Mouse (Mus musculus): ENCODE measurements around the gene Fam167b. TPM values are rescaled to one million over a fixed set of nuclear protein-coding genes. Genes with fewer than 3 reads are reported as not detected.

The Fam167b gene
- polyA plus RNA-seq (2015; fragmentation: Nextera tagmentation; extraction: Ambion mirVana), result 1.7 and 2.5 TPM in 2 replicates

DNA sequence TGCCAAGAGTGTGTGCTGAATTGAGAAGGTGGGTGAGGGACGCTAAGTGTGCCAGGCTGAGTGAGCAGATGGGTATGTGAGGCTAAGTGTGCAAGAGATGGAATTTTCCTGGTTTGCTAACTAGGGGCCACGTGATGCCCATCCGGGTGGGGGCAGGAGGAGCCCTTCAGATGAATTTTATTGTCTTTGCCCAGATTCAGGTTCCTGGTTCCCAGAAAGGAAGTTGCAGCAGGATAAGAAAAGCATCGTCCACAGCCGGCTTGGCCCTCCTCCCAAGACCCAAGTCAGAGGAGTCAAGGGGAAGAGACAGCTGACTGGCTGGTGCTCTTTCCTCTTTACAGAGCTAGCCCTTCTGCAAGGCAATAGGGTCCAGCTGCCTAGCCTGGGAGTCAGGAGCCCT lies at the start of gene Fam167b:
TSS of gene Fam167b (minus strand) at position 84 of the 400 bp plus-strand sequence.

GRCm38 (mm10) chr4:129623681-129624091 lies 45.3 kb upstream of the Fam167b start, which contains the start of gene Ccdc28b:
Gene Ccdc28b (minus strand): TSS chr4:129623947.

GRCm38 (mm10) chr4:129618786-129619691 lies 40.7 kb upstream of the Fam167b start, which contains the start of gene Iqcc:
Gene Iqcc (minus strand): TSS chr4:129619099.

DNA sequence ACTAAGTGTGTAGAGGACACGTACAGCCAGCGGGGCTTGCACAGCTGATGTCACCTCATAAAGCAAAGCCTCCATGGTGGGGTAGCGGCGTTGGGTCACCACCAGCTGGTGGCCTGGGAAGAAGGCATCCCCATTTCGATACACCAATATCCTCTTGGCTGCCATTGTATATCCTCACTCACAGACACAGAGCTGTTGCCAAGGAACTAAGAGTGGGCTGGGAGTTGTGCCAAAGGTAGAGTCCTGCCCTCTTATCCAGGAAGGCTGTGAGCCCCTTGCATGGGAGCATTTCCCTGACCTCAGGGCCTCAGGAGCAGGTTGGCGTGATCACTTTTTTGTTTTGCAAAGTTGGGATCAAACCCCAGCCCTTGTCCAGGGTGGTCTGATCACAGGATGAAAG lies 35.7 kb upstream of the Fam167b start, which contains the start of gene Dcdc2b:
TSS of gene Dcdc2b (minus strand) at position 165 of the 400 bp plus-strand sequence.

GRCm38 (mm10) chr4:129600233-129601158 lies 22.1 kb upstream of the Fam167b start, which contains the start of the genes Eif3i and Tmem234:
Gene Eif3i (minus strand): TSS chr4:129600648.
Gene Tmem234 (plus strand): TSS chr4:129600668.

GRCm38 (mm10) chr4:129573430-129573829 lies 4.9 kb downstream of the Fam167b start, which contains the start of gene Lck:
Gene Lck (minus strand): TSS chr4:129573641.

DNA sequence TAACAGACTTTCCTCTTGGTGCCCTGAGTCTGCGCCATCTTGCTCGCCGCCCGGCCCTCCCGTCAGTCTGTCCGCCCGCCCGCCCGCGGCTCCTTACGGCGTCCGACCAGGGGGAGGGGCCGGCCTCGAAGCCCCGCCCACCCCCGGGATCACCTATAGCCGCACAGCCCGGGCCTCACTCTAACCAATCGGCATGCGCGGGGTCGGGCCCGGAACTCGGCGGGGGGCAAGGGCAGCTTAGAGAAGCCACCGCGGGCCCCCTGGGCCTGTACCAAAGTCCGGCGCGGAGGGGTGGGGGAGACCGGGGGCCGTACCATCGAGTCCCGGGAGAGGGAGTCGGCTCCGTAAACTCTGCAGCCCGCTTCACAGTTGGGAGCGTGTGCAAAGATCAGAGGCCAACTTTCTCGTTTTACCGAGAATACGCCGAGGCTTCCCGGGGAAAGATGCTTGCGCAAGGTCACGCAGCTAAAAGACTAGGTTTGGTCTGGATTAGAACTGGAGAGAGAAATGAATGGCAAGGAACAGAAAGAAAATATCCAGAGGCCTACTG lies 35.7 kb downstream of the Fam167b start, which contains the start of gene Hdac1:
TSS of gene Hdac1 (minus strand) at position 122 of the 550 bp plus-strand sequence.

Small RNA genes lying within 50 kb of the gene (microRNA-seq; reads per million reads assigned to microRNA genes)
- gene Mir8119, result 0 reads per million in 2 experiments

Other genes starting within 250 kb of the Fam167b start
- gene Rbbp4, start 243.2 kb downstream of the Fam167b start, polyA plus RNA-seq (2015; fragmentation: Nextera tagmentation; extraction: Ambion mirVana), result 188 and 198 TPM in 2 replicates
- gene Zbtb8os, start 242.9 kb downstream of the Fam167b start, polyA plus RNA-seq (2015; fragmentation: Nextera tagmentation; extraction: Ambion mirVana), result 28.6 and 30.2 TPM in 2 replicates
- gene Zbtb8a, start 200.4 kb downstream of the Fam167b start, polyA plus RNA-seq (2015; fragmentation: Nextera tagmentation; extraction: Ambion mirVana), result 3.8 and 6.5 TPM in 2 replicates
- gene Zbtb8b, start 137.7 kb downstream of the Fam167b start, polyA plus RNA-seq (2015; fragmentation: Nextera tagmentation; extraction: Ambion mirVana), result not detected in 2 replicates
- gene Bsdc1, start 117.0 kb downstream of the Fam167b start, polyA plus RNA-seq (2015; fragmentation: Nextera tagmentation; extraction: Ambion mirVana), result 16.8 and 20.1 TPM in 2 replicates
- not detected in 2 replicates for gene Tssk3, start 87.5 kb downstream of the Fam167b start, polyA plus RNA-seq (2015; fragmentation: Nextera tagmentation; extraction: Ambion mirVana)
- not detected in 2 replicates for gene Fam229a, start 87.4 kb downstream of the Fam167b start, polyA plus RNA-seq (2015; fragmentation: Nextera tagmentation; extraction: Ambion mirVana)
- gene Marcksl1, start 65.0 kb downstream of the Fam167b start, polyA plus RNA-seq (2015; fragmentation: Nextera tagmentation; extraction: Ambion mirVana), result 75.3 and 95.8 TPM in 2 replicates
- 49.0 and 59.8 TPM in 2 replicates for gene Hdac1, start 35.8 kb downstream of the Fam167b start, polyA plus RNA-seq (2015; fragmentation: Nextera tagmentation; extraction: Ambion mirVana)
- gene Lck, start 4.9 kb downstream of the Fam167b start, polyA plus RNA-seq (2015; fragmentation: Nextera tagmentation; extraction: Ambion mirVana), result 0.78 and 1.2 TPM in 2 replicates
- gene Eif3i, start 22.1 kb upstream of the Fam167b start, polyA plus RNA-seq (2015; fragmentation: Nextera tagmentation; extraction: Ambion mirVana), result 169 and 180 TPM in 2 replicates
- 125 and 129 TPM in 2 replicates for gene Tmem234, start 22.1 kb upstream of the Fam167b start, polyA plus RNA-seq (2015; fragmentation: Nextera tagmentation; extraction: Ambion mirVana)
- gene Dcdc2b, start 35.7 kb upstream of the Fam167b start, polyA plus RNA-seq (2015; fragmentation: Nextera tagmentation; extraction: Ambion mirVana), result 1.8 TPM in 2 replicates
- 15.0 and 17.6 TPM in 2 replicates for gene Iqcc, start 40.5 kb upstream of the Fam167b start, polyA plus RNA-seq (2015; fragmentation: Nextera tagmentation; extraction: Ambion mirVana)
- 42.5 and 46.6 TPM in 2 replicates for gene Ccdc28b, start 45.4 kb upstream of the Fam167b start, polyA plus RNA-seq (2015; fragmentation: Nextera tagmentation; extraction: Ambion mirVana)
- 25.4 and 27.7 TPM in 2 replicates for gene Txlna, start 62.5 kb upstream of the Fam167b start, polyA plus RNA-seq (2015; fragmentation: Nextera tagmentation; extraction: Ambion mirVana)
- 13.8 and 15.4 TPM in 2 replicates for gene Kpna6, start 94.2 kb upstream of the Fam167b start, polyA plus RNA-seq (2015; fragmentation: Nextera tagmentation; extraction: Ambion mirVana)
- 3.0 and 3.3 TPM in 2 replicates for gene Tmem39b, start 118.3 kb upstream of the Fam167b start, polyA plus RNA-seq (2015; fragmentation: Nextera tagmentation; extraction: Ambion mirVana)
- gene Khdrbs1, start 163.8 kb upstream of the Fam167b start, polyA plus RNA-seq (2015; fragmentation: Nextera tagmentation; extraction: Ambion mirVana), result 37.6 and 38.5 TPM in 2 replicates
- gene Ptp4a2, start 232.7 kb upstream of the Fam167b start, polyA plus RNA-seq (2015; fragmentation: Nextera tagmentation; extraction: Ambion mirVana), result 564 and 580 TPM in 2 replicates

Data from skeletal muscle tissue, postnatal 0 days (tissue).